Mouse (Mus musculus) spleen, postnatal 14 days (tissue): ENCODE data around the gene Vmn1r34.
"Not testable (repeated sequence)": the region's sequence is repeated elsewhere in the genome, so short reads cannot be mapped to it uniquely, and the experiment has no call there.

Experiments used
- DNase-seq, 2 experiments: peaks; one replicate each; pipeline ENCODE4 v3.0.0; 2021 to 2022; ENCODE audit warnings: low spot score in 2 of 2

Vmn1r34 gene

GRCm38 (mm10) chr6:66643779-66644178 lies at the start of gene Vmn1r34:
TSS of gene Vmn1r34 (minus strand) at chr6:66643879.
- no peak for DNase-seq

GRCm38 (mm10) chr6:66685806-66686205 lies 42.1 kb upstream of the Vmn1r34 start, which contains the start of gene Vmn1r35:
TSS of gene Vmn1r35 (minus strand) at chr6:66685906.
- no peak for DNase-seq

GRCm38 (mm10) chr6:66618182-66618581 lies 25.5 kb downstream of the Vmn1r34 start, which contains the start of gene Vmn1r33:
TSS of gene Vmn1r33 (minus strand) at chr6:66618282.
- not testable (repeated sequence) for DNase-seq

- no peak for DNase-seq
These were observed 47.9 kb downstream of the Vmn1r34 start for GRCm38 (mm10) chr6:66595804-66596203.
